Comparison of ENCODE assay signal across 13 mouse cellular contexts in genomic region chr6:41126855-41127254, GRCm38 (mm10).
"Had no signal": no experiment of that assay in that cellular context is flagged by ENCODE, and none has a peak within 500 bp of the region (broad histone marks: within the 10 kb centered on the region; RNA-seq: fewer than 3 reads in every experiment).

No protein-coding gene starts in this region.

- H3K27ac ChIP-seq: left cerebral cortex, adult 2 months; limb, embryonic 10.5 days; liver, embryonic 13.5 days; midbrain, embryonic 15.5 days; neural tube, embryonic 12.5 days had no signal

- DNase-seq: kidney, postnatal 10 days; kidney, postnatal 4 days; liver, embryonic 13.5 days; lung, adult 2 months; lung, postnatal 36 days; thymus, adult 18-20 months; thymus, postnatal 36 days had no signal

- H3K36me3 ChIP-seq: limb, embryonic 10.5 days; liver, embryonic 13.5 days; midbrain, embryonic 15.5 days; neural tube, embryonic 12.5 days had no signal

- H3K4me3 ChIP-seq: left cerebral cortex, adult 2 months; limb, embryonic 10.5 days; liver, embryonic 13.5 days; midbrain, embryonic 15.5 days; neural tube, embryonic 12.5 days had no signal

- H3K4me2 ChIP-seq: liver, embryonic 13.5 days; midbrain, embryonic 11.5 days; midbrain, embryonic 15.5 days; neural tube, embryonic 12.5 days had no signal

- H3K9ac ChIP-seq: liver, embryonic 13.5 days; midbrain, embryonic 15.5 days; neural tube, embryonic 12.5 days had no signal

- H3K4me1 ChIP-seq: limb, embryonic 10.5 days; midbrain, embryonic 15.5 days; neural tube, embryonic 12.5 days had no signal

- ATAC-seq: lung, postnatal 0 days; midbrain, embryonic 15.5 days had no signal

- H3K27me3 ChIP-seq: liver, embryonic 13.5 days; midbrain, embryonic 15.5 days; neural tube, embryonic 12.5 days had no signal

- H3K9me3 ChIP-seq: limb, embryonic 10.5 days; liver, embryonic 13.5 days; midbrain, embryonic 15.5 days; neural tube, embryonic 12.5 days had no signal
